Mouse (Mus musculus) stomach, embryonic 16.5 days (tissue): ENCODE measurements around the gene Ifitm5. TPM values are rescaled to one million over a fixed set of nuclear protein-coding genes. Genes with fewer than 3 reads are reported as not detected.

ENCODE experiments used
- ATAC-seq: fragments of 200-750 bp; cut with Nextera tagmentation; 2 replicates; pipeline ENCODE4 v1.8.0; 2017; ENCODE audit warnings: moderate number of reproducible peaks, moderate TSS enrichment; ENCODE audit not compliant: insufficient read depth, low FRiP score
- H3K27ac ChIP-seq: fragments of 300-500 bp; sonication (generic); 2 replicates; pipeline ENCODE4 v1.5.1; 2014; ENCODE audit warnings: low read length
- H3K27me3 ChIP-seq: fragments of 300-500 bp; sonication (generic); 2 replicates; pipeline ENCODE4 v1.6.1; 2014; ENCODE audit warnings: low read length, control low read depth, mixed read lengths; ENCODE audit not compliant: control insufficient read depth, insufficient read depth
- H3K36me3 ChIP-seq: fragments of 300-500 bp; sonication (generic); 2 replicates; pipeline ENCODE4 v1.6.1; 2014; ENCODE audit warnings: low read length; ENCODE audit not compliant: control insufficient read depth, insufficient read depth
- H3K4me1 ChIP-seq: fragments of 300-500 bp; sonication (generic); 2 replicates; pipeline ENCODE4 v1.6.1; 2014; ENCODE audit warnings: low read length, control low read depth, mixed read lengths; ENCODE audit not compliant: control insufficient read depth, insufficient read depth
- H3K4me2 ChIP-seq: fragments of 300-500 bp; sonication (generic); 2 replicates; pipeline ENCODE4 v1.6.1; 2014; ENCODE audit warnings: low read depth, low read length, mixed read lengths
- H3K4me3 ChIP-seq: fragments of 300-500 bp; sonication (generic); replicated peaks from 2 replicates; pipeline ENCODE4 v1.5.1; 2014; ENCODE audit warnings: mild to moderate bottlenecking, low read length
- H3K9ac ChIP-seq: fragments of 300-500 bp; sonication (generic); 2 replicates; pipeline ENCODE4 v1.6.1; 2014; ENCODE audit warnings: low read length
- H3K9me3 ChIP-seq: fragments of 300-500 bp; sonication (generic); replicated peaks from 2 replicates; pipeline ENCODE4 v1.6.1; 2016; ENCODE audit warnings: low read length, control low read depth; ENCODE audit not compliant: control insufficient read depth
- whole genome bisulfite sequencing: fragments of 180-500 bp; shearing (Covaris S2); extraction: QIAGEN DNeasy Blood & Tissue Kit; methylation state at CpG from one replicate; pipeline ENCODE4 v1.1.7; 2014; 5-methylcytosine and 5-hydroxymethylcytosine counted together
- polyA plus RNA-seq: library from polyadenylated mRNA; unstranded; fragments of >200 nt; fragmentation: Nextera tagmentation; extraction: Ambion mirVana; gene quantifications from 2 replicates; pipeline ENCODE4 v1.2.1, GENCODE M21; 2015

Gene Ifitm5
- polyA plus RNA-seq, 1 experiment from 2014 or later = 4.4 TPM

DNA sequence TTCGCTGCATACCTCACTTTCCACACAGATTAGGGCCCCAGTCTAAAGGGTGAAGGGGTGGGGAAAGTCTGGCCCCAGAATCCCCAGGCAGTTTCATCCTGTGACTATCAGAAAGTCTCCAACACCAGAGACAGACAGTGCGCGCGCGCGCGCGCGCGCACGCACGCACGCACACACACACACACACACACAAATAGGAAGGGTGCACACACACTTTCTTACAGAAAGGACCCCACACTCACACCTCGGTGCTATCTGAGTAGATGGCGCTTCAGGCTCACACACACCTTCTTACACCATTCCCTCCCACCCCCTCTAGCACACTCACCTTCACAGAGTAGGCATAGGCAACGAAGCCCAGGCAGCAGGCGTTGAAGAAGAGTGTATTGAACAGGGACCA is 5.3 kb upstream of the Ifitm5 start:
- Histone ChIP-seq H3K4me1 (peaks cover 51% of the 10 kb centered on the region), H3K4me2 (peak overlapping the region; percentile 92), H3K36me3 (no peaks in the 10 kb centered on the region; the same call in 1 of the 2 replicates), H3K27ac (peak overlapping the region; percentile 99), H3K9ac (peak overlapping the region; percentile 84), H3K9me3 (no peaks in the 10 kb centered on the region), H3K27me3 (no peaks in the 10 kb centered on the region), H3K4me3 (peak overlapping the region; percentile 72)
- ATAC-seq = peak; percentile 12; the same call in 1 of the 2 replicates
- WGBS = 1% methylated on average over 17 of the region's 17 CpGs

DNA sequence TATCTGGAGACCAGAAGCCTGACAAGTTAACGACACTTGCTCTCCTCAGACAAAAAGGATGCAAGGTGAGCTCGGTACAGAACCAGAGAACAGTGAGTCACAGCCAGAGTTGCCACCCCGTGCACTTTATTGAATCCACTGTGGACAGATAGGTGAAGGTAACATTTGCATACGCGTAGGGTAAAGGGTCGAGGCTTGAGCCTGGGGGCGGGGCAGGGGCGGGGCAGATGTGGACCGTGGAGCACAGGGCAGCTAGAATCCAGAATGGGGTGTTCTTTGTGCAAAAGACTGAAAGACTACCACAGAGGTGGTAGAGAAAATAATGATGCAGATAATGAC is 4.6 kb upstream of the Ifitm5 start:
- Histone ChIP-seq H3K4me1 (peaks cover 54% of the 10 kb centered on the region), H3K27me3 (no peaks in the 10 kb centered on the region), H3K9ac (peak overlapping the region; percentile 84), H3K4me3 (peak overlapping the region; percentile 72), H3K36me3 (no peaks in the 10 kb centered on the region; the same call in 1 of the 2 replicates), H3K4me2 (peak overlapping the region; percentile 92), H3K27ac (peak overlapping the region; percentile 99), H3K9me3 (no peaks in the 10 kb centered on the region)
- no peak for ATAC-seq
- 1% methylated on average over 9 of the region's 9 CpGs for WGBS

DNA sequence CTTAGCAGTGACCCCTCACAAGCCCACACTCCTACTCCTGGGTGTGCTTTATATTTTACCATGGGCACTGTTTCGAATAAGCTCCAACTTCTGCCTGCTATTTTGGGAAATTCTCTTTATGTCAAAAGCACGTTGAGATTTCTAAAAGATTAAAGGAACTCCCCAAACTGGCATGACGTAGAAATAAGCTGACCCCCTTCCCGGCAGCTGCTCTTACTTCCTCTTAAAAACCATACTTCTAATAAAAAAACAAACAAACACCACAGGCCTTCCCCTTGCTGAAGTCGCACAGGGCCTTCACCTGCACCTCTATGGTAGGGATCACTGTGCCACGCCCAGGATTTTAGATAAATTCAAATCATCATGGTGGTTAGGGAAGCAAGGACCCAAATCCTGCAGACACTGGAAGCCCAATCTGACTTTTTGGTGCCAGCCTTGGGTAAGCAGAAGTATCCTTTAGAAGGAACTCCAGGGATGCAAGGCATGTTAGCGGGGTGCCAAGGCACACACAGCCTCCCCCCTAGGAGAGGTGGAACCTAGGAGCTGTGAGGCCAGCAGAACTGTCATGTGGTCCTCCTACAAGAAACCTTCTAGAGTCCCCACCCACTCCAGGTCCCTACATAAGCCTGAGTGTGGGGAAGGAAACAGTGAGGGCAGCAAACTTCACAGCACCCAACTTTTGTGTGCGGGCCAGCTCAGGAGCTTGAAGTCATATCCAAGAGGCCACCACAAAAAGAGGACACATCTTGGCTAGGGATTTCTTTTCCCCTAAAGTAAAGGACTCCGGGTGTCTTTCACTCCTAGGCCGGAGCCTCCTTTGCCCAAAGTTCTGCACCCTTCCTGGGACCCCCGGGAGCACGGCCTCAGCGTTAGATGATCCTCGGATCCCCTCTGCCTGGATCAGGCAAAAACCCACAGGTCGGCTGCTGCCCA is 4.0 kb upstream of the Ifitm5 start:
- Histone ChIP-seq H3K9ac (peak overlapping the region; percentile 84), H3K9me3 (no peaks in the 10 kb centered on the region), H3K4me3 (peak overlapping the region; percentile 72), H3K4me1 (peaks cover 54% of the 10 kb centered on the region), H3K36me3 (peaks cover under 1% of the 10 kb centered on the region; the same call in 1 of the 2 replicates), H3K27ac (peak overlapping the region; percentile 69), H3K27me3 (no peaks in the 10 kb centered on the region), H3K4me2 (peak overlapping the region; percentile 92)
- ATAC-seq = no peak
- 40% methylated on average over 15 of the region's 15 CpGs for WGBS

DNA sequence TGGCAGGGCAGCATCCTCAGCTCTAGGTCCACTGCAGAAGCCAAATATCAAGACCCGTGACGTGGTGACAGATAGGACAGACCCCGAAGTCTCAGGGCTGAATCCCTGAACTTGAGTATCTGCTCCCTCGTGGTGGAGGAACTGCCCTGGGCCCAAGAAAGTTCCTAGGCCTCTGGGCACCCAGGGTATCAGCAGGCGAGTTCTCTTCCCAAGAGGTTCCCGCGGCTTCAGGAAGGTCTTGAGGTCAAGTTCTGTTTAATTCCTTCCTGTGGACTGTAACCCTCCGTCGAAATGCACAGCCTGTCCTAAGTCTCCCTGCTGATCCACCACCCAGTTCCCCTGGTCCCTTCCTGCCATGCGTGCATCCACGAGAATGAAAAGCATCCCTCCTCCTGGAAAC is 3.0 kb upstream of the Ifitm5 start:
- Histone ChIP-seq H3K4me1 (peaks cover 54% of the 10 kb centered on the region), H3K4me3 (peak overlapping the region; percentile 72; the same call in 1 of the 2 replicates), H3K9ac (peak overlapping the region; percentile 84), H3K27me3 (no peaks in the 10 kb centered on the region), H3K4me2 (peak overlapping the region; percentile 92), H3K36me3 (peaks cover 7% of the 10 kb centered on the region; the same call in 1 of the 2 replicates), H3K9me3 (no peaks in the 10 kb centered on the region), H3K27ac (0 out of 2 replicates have a peak overlapping the region, but pooled peaks have one; percentile 11)
- ATAC-seq = no peak
- 67% methylated on average over 11 of the region's 11 CpGs for WGBS

DNA sequence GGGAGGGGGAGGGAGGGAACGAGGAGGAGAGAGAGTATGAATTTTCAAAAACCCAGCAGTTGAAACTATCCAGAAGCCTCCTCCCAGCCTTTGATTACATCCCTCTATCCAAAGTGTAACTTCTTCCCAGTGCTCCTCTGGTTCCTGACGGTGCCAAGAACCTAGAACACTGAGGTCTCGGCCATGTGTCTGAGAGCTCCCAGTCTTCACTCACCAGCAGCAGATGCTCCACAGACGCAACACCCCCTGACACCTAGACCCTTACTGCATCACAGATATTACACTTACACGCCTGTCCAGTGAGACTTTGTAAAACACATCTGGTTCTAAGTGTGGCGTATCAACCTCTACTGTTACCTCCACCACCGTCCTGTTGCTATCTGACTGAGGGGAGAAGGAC is 2.4 kb upstream of the Ifitm5 start:
- Histone ChIP-seq H3K27ac (peak overlapping the region; percentile 23; the same call in 1 of the 2 replicates), H3K36me3 (peaks cover 7% of the 10 kb centered on the region; the same call in 1 of the 2 replicates), H3K4me2 (no peak overlapping the region), H3K4me3 (no peak overlapping the region), H3K4me1 (peaks cover 54% of the 10 kb centered on the region), H3K9me3 (no peaks in the 10 kb centered on the region), H3K9ac (no peak overlapping the region), H3K27me3 (no peaks in the 10 kb centered on the region)
- no peak for ATAC-seq
- 63% methylated on average over 7 of the region's 7 CpGs for WGBS

DNA sequence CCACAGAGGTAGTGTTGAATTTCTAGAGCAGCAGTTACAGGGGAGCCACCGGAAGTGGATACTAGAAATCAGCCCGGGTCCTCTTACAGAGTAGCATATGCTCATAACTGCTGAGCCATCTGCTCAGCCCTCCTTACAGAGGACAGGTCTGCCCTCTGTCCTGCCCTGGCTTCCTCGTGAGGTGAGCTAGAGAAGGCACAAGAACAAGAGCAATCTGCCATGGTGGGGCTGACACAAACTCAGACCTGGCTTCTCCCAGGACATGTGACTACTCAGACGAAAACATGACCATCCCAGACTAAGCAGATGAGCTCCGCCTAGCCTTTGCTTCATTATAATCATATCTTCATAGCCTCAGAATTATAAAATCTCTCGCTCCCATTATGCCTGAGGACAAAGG is 1.7 kb upstream of the Ifitm5 start:
- Histone ChIP-seq H3K27me3 (no peaks in the 10 kb centered on the region), H3K4me3 (no peak overlapping the region), H3K9ac (0 out of 2 replicates have a peak overlapping the region, but pooled peaks have one; percentile 11), H3K9me3 (no peaks in the 10 kb centered on the region), H3K4me2 (no peak overlapping the region), H3K27ac (peak overlapping the region; percentile 63; the same call in 1 of the 2 replicates), H3K36me3 (peaks cover 7% of the 10 kb centered on the region; the same call in 1 of the 2 replicates), H3K4me1 (peaks cover 51% of the 10 kb centered on the region)
- ATAC-seq = no peak
- 59% methylated on average over 6 of the region's 6 CpGs for WGBS

DNA sequence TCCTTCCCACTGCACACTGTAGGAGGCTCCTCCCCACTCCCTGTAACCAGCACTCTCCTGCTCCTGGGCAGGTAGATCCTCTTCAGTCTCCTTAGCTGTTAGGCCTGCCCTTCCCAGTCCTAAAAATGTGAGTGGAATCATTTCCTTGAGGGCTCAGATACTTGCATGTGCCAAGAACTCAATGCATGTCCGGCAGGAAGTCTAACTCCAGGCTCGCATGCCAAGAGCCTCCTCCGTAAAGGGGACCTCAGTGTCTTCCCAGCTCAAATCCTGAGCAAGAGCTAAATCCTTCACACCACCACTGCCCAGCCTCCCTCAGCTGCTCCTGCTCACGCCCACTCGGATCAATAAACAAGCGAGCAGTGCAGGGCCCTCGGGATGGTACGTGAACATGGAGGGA is 960 bp upstream of the Ifitm5 start:
- no peaks in the 10 kb centered on the region for H3K27me3 ChIP-seq
- no peaks in the 10 kb centered on the region for H3K9me3 ChIP-seq
- peaks cover 47% of the 10 kb centered on the region for H3K4me1 ChIP-seq
- peak overlapping the region; percentile 11; the same call in 1 of the 2 replicates for H3K4me2 ChIP-seq
- H3K4me3 ChIP-seq = no peak overlapping the region
- H3K9ac ChIP-seq = peak overlapping the region; percentile 40
- no peak for ATAC-seq
- peak overlapping the region; percentile 63 for H3K27ac ChIP-seq
- WGBS = 29% methylated on average over 8 of the region's 8 CpGs
- H3K36me3 ChIP-seq = peaks cover 7% of the 10 kb centered on the region; the same call in 1 of the 2 replicates

DNA sequence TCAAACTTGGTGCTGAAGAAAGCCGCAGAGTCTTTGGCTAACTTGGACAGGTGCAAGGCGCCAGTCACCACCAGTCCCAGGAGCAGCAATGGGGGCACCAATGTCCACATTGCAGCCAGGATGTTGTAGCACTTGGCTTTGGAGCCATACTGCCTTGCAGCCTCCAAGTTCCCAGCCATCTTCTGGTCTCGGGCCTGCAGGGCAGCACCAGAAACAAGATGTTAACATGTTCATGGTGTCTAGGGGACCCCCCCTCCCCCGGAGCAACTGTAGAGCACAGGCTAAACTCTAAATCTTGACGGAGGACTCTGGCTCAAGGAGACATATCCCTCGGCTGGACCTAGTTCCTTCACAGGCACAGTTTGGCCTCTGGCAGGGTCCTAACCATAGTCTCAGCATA is 836 bp downstream of the Ifitm5 start:
- peaks cover 10% of the 10 kb centered on the region; the same call in 1 of the 2 replicates for H3K36me3 ChIP-seq
- H3K4me3 ChIP-seq = no peak overlapping the region
- H3K9ac ChIP-seq = no peak overlapping the region
- no peaks in the 10 kb centered on the region for H3K27me3 ChIP-seq
- ATAC-seq = no peak
- no peaks in the 10 kb centered on the region for H3K9me3 ChIP-seq
- no peak overlapping the region for H3K4me2 ChIP-seq
- H3K27ac ChIP-seq = no peak overlapping the region
- H3K4me1 ChIP-seq = peaks cover 42% of the 10 kb centered on the region
- WGBS = 84% methylated on average over 6 of the region's 6 CpGs

DNA sequence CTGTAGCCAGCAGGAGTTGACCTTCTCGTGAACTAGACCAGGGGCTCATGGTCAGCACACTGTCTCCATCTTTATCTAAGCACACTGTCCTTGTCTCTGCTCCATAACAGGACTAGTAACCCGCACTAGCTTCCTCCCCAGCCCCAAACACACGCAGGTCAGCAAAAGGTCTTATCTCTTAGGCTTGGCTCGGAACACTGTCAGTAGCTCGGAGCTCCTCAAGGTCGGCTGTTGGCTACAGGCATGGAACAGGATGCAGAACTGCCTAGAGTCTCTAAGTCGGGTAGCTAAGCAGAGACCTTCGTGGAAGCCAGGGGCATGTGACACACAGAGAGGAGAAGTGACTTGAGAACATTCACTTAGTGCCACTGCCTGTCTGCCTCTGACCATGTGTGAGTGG is 1.9 kb downstream of the Ifitm5 start:
- Histone ChIP-seq H3K36me3 (peaks cover 10% of the 10 kb centered on the region; the same call in 1 of the 2 replicates), H3K4me3 (no peak overlapping the region), H3K9ac (no peak overlapping the region), H3K27me3 (no peaks in the 10 kb centered on the region), H3K4me1 (peaks cover 37% of the 10 kb centered on the region), H3K4me2 (no peak overlapping the region), H3K27ac (no peak overlapping the region), H3K9me3 (no peaks in the 10 kb centered on the region)
- no peak for ATAC-seq
- 74% methylated on average over 8 of the region's 8 CpGs for WGBS
